Mouse (Mus musculus): ENCODE results near the gene Eya4. TPM values are rescaled to one million over a fixed set of nuclear protein-coding genes. Genes with fewer than 3 reads are reported as not detected.

The Eya4 gene
- polyA plus RNA-seq, 3 experiments from 2014 or later: not detected

- no peak for ATAC-seq
Observed at GRCm38 (mm10) chr10:23230863-23231262, 119.7 kb downstream of the Eya4 start.

DNA sequence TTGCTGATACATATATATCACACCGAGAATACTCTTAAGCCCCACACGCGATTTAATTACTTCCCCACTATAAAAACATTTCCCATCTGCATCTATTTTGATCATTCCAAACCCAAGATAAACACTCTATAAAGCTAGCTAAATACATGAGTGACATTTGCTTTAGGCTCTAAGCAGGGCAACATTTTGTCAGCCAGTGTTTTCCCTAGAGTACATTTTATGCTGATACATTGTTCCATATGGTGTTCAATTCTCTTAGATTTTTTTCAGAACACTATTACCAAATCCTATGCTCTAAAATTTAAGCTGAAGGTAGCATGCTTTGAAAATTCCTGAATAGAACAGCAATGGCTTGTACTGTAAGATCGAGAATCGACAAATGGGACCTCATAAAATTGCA lies 127.2 kb downstream of the Eya4 start:
- ATAC-seq: no peak

GRCm38 (mm10) chr10:23220432-23220831 lies 130.2 kb downstream of the Eya4 start:
- ATAC-seq: no peak

DNA sequence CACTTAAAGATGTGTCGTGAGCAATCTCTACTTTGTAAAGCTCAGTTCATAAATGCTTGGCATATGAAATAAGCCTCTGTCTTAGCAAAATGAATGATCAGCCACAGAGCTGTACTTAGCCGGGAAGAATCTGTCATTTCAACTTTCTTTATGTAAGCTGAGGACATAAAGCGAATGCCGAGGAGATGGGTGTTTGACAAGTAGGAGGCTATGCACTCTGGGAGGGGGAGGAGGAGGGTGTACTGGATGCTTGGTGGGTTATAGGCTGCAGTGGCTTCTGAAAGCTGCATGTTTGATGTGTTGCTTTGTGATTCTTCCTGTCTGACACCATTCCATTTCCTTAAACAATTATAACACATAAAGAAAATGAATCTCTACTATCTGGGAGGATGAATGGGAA lies 133.8 kb downstream of the Eya4 start:
- no peak for ATAC-seq

DNA sequence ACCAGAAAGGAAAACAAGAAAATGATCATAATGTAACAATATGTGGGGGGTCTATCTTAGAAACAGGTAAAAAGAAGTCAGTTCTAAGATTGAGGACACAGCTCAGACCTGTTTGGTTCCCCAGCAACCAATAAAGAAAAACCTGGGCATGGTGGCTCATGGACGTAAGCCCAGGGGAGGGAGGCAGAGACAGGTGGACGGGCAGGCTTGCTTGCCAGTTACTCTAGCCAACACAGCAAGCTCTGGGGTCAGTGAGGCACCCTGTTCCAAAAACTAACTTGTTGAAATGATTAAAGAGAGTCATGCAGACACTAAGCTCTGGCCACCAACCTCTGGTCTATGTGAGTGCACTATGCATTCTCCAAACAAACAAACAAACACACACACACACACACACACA lies 139.2 kb downstream of the Eya4 start:
- ATAC-seq: no peak

DNA sequence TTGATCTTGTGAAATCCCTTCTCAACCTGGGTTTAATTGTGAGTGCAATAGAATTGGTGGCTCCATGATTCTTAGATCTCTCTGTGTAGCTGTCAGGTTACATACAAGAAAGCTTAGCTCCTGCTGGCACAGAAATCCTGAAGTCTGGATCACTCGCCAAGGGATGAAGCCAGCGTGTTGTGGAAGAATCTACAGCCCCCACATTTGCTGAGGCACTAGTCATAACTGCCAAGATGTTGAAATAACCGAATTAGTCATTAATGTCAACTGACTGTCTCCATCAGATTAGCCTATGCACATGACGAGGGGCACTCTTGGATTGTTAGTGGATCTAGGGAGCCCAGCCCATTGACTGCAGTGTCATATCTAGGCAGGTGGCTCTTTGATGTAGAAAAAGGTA lies 146.7 kb downstream of the Eya4 start:
- ATAC-seq: no peak

GRCm38 (mm10) chr10:23203144-23203838 lies 147.3 kb downstream of the Eya4 start:
- no peak for ATAC-seq

GRCm38 (mm10) chr10:23202591-23202990 lies 148.0 kb downstream of the Eya4 start:
- no peak for ATAC-seq

GRCm38 (mm10) chr10:23198251-23198650 lies 152.3 kb downstream of the Eya4 start:
- no peak for ATAC-seq

DNA sequence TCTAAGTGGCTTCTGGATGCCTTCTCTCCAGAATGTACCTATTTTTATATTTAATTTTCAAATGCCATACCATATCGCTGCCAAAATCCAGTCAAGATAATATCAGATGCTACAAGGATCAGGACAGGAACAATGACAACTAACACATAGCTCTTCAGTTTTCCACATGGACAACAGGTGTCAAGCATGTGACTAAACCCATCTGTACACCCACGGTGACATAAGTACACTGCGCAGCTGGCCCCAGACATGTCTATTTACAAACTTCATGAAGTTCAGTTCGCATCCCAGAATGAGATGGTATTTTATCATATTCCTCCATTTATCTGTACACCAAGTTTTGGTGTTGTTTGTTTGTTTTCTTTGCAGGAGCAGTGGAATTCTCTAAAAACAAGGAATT lies 154.2 kb downstream of the Eya4 start:
- ATAC-seq: no peak

GRCm38 (mm10) chr10:23195337-23195736 lies 155.2 kb downstream of the Eya4 start:
- ATAC-seq: no peak

DNA sequence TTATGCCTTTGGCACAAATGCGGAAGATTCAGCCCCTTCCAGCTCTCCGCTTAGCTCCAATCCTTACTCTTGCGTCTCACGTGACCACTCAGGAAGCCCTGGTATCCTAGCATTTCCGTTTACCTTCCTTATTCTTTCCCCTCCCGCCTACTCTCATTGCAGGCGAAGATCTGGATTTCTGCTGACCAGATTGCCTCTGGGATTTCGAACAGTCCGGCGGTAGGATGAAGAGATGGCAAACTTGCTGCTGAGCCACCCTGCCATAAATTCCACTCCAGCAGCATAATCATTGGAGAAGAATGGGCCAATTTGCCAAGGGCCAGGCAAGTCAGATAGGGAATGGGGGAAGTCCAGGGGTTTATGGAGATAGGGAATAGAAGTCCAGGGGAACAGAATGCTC lies 160.8 kb downstream of the Eya4 start:
- no peak for ATAC-seq

DNA sequence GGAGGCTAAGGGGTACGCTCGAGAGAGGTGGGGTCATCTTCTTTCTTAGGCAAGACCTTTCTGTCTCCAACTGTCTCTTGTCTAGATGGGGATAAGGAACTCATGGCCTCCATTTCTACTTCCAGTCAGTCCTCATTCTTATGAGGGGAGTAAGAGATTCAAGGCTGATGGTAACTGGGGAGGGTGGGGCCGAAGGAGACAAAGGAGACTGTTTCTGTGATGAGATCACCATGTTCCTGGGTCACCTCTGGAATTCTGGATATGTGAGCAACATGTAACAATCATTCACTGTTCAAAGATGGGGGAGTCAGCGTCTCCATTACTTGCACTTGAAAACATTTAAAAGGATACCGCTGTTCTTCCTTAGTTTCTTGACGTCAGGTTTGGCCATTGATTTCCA lies 165.2 kb downstream of the Eya4 start:
- ATAC-seq: no peak

- no peak for ATAC-seq
Observed at GRCm38 (mm10) chr10:23181572-23182493, 168.8 kb downstream of the Eya4 start.

- no peak for ATAC-seq
Observed at GRCm38 (mm10) chr10:23179285-23179684, 171.3 kb downstream of the Eya4 start.

- ATAC-seq: no peak
Observed at GRCm38 (mm10) chr10:23177347-23178046, 173.1 kb downstream of the Eya4 start.

GRCm38 (mm10) chr10:23176666-23177346 lies 173.8 kb downstream of the Eya4 start:
- no peak for ATAC-seq

DNA sequence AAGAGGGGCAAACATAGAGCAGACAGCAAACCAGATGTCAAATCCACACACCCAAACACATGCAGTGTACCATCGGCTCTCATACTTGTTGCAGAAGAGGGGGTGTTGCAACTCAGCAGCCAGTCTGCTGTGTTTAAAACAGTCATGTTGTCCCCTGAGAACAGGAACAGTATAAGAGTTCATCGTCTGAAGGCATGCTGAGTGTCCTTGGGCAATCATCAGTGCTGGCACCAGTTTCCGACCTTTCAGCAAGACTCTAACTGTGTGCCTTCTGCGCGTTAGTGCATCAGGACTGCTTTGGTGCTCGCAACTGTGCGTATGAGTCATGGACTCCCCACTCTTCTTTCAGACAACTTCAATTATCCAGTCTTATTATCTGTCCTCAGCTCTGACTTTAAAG lies 179.0 kb downstream of the Eya4 start:
- no peak for ATAC-seq

- ATAC-seq: no peak
Observed at GRCm38 (mm10) chr10:23165089-23165642, 185.4 kb downstream of the Eya4 start.

DNA sequence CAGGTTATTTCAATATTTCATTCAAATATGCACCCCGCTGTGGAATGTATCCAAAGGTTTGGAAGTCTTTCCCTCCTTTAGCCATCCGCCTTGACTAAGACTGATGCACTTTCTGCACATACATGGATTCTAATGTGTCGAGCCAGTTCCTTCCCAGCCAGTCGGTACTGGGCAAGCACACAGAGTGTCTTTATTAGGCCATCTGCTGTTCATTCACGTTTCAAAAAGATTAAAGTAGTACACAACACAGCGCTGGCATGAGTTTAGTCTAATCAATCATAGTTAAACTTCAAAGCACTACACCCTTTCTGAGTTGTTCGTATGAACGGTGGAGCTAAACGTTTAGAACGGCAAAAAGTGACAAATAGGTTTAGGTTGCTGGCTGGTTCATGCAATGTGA lies 190.7 kb downstream of the Eya4 start:
- no peak for ATAC-seq

GRCm38 (mm10) chr10:23159138-23159537 lies 191.4 kb downstream of the Eya4 start:
- no peak for ATAC-seq

DNA sequence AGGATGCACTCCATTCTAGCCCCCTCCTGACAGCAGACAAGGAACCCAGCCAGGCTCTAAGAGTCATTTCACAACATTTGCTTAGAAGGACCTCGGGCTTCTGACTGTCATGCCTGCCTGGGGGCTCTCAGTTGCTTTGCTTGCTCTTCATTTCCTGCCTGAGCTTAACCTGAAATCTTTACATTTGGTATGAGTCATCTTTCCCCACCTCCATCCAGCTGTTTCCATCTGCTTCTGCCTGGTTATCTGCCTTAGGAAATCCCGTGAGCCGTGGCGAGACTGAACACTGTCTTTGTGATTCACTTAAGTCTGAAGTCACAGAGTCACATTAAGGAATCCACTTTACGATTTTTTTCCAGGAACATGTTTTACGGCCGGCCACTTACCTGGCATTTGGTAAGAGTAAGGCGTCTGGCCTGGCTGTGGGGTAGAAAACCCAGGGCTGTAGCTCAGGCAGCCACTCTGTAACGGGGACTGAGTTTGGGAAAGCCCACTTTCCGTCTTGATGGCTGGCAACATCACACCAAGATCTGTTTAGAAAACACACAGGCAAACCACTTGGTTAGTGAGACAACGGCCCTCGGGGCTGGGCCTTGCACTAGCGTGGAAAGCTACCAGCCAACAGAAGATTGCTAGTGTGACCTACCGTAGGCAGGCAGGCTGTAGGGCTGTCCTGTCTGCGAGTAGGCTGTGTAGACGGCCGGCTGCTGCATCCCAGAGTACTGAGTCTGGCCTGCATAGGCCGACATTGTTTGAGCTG lies 193.5 kb downstream of the Eya4 start:
- no peak for ATAC-seq

Measured in inflammation-experienced regulatory T-cells, adult 6 months (primary cell).